Mouse (Mus musculus) C2C12 (cell line): ENCODE results near the gene Gm20605. TPM values are rescaled to one million over a fixed set of nuclear protein-coding genes. Genes with fewer than 3 reads are reported as not detected.

Experiments
- H3K27me3 ChIP-seq: one replicate; pipeline ENCODE4 v1.6.1; 2011; ENCODE audit not compliant: control insufficient read depth, insufficient read depth, insufficient read length
- H3K36me3 ChIP-seq: one replicate; pipeline ENCODE4 v1.6.1; 2011; ENCODE audit not compliant: control insufficient read depth, insufficient read depth
- H3K4me3 ChIP-seq: one replicate; pipeline ENCODE4 v1.5.1; 2011; ENCODE audit warnings: mild to moderate bottlenecking, control low read depth; ENCODE audit not compliant: poor library complexity, insufficient read depth, severe bottlenecking
- H3K79me2 ChIP-seq: one replicate; pipeline ENCODE4 v1.6.1; 2011; ENCODE audit not compliant: control insufficient read depth, insufficient read depth
- H3K79me3 ChIP-seq: one replicate; pipeline ENCODE4 v1.6.1; 2011; ENCODE audit warnings: low read depth, control low read depth
- H3ac ChIP-seq: one replicate; pipeline ENCODE3; 2011; ENCODE audit warnings: low read depth; ENCODE audit not compliant: control insufficient read depth, insufficient read length
- CEBPB ChIP-seq: IDR thresholded peaks from one replicate; pipeline ENCODE4 v1.6.1; 2011; ENCODE audit warnings: low read depth, mild to moderate bottlenecking, control low read depth, moderate library complexity
- CTCF ChIP-seq: IDR thresholded peaks from one replicate; pipeline ENCODE4 v1.5.1; 2011; ENCODE audit not compliant: control insufficient read depth, insufficient read depth, insufficient read length
- FOSL1 ChIP-seq: IDR thresholded peaks from one replicate; pipeline ENCODE4 v1.8.0; 2011; ENCODE audit warnings: mild to moderate bottlenecking, low read length; ENCODE audit not compliant: poor library complexity, insufficient read depth, severe bottlenecking
- MAX ChIP-seq: IDR thresholded peaks from one replicate; pipeline ENCODE4 v1.6.1; 2011; ENCODE audit warnings: mild to moderate bottlenecking, control low read depth
- MYOD1 ChIP-seq: IDR thresholded peaks from one replicate; pipeline ENCODE4 v1.6.1; 2011; ENCODE audit warnings: low read depth; ENCODE audit not compliant: control insufficient read depth, insufficient read length
- MYOG ChIP-seq: IDR thresholded peaks from one replicate; pipeline ENCODE4 v1.6.1; 2011; ENCODE audit not compliant: control insufficient read depth, insufficient read length; ENCODE audit errors: extremely low read depth
- USF1 ChIP-seq: IDR thresholded peaks from one replicate; pipeline ENCODE4 v1.6.1; 2011; ENCODE audit warnings: low read depth, mild to moderate bottlenecking, control low read depth, moderate library complexity
- polyA plus RNA-seq: library from polyadenylated mRNA; unstranded; fragments of >200 nt; fragmentation: generic; extraction: Trizol; gene quantifications from one replicate; pipeline ENCODE4 v1.2.1, GENCODE M21; 2012; ENCODE audit warnings: missing spikeins

Gm20605 gene
- polyA plus RNA-seq, 1 experiment: 5.0 TPM

- no peak overlapping the region for H3K4me3 ChIP-seq
- no peaks in the 10 kb centered on the region for H3K79me3 ChIP-seq
- H3K36me3 ChIP-seq: peaks cover 7% of the 10 kb centered on the region
- TF ChIP-seq USF1: no peak
- no peak for TF ChIP-seq MYOD1
- no peak for TF ChIP-seq CEBPB
- no peak for TF ChIP-seq MYOG
- TF ChIP-seq FOSL1: no peak
- TF ChIP-seq CTCF: no peak
- TF ChIP-seq MAX: no peak
- no peak overlapping the region for H3ac ChIP-seq
- H3K27me3 ChIP-seq: no peaks in the 10 kb centered on the region
- H3K79me2 ChIP-seq: no peaks in the 10 kb centered on the region
These were observed 20.9 kb downstream of the Gm20605 start for GRCm38 (mm10) chr5:137649669-137650571.

GRCm38 (mm10) chr5:137652474-137652873 lies 23.5 kb downstream of the Gm20605 start:
- Histone ChIP-seq H3K79me3 (no peaks in the 10 kb centered on the region), H3K27me3 (no peaks in the 10 kb centered on the region), H3ac (no peak overlapping the region), H3K36me3 (peaks cover 7% of the 10 kb centered on the region), H3K79me2 (no peaks in the 10 kb centered on the region), H3K4me3 (no peak overlapping the region)
- no peak for TF ChIP-seq CEBPB
- peak; percentile 46 for TF ChIP-seq CTCF

GRCm38 (mm10) chr5:137653366-137653765 lies 24.4 kb downstream of the Gm20605 start:
- peaks cover 7% of the 10 kb centered on the region for H3K36me3 ChIP-seq
- no peaks in the 10 kb centered on the region for H3K79me3 ChIP-seq
- TF ChIP-seq MAX (no peak), MYOG (no peak), CTCF (no peak), FOSL1 (no peak), MYOD1 (no peak), USF1 (no peak), CEBPB (no peak)
- H3ac ChIP-seq: no peak overlapping the region
- H3K79me2 ChIP-seq: no peaks in the 10 kb centered on the region
- no peak overlapping the region for H3K4me3 ChIP-seq
- no peaks in the 10 kb centered on the region for H3K27me3 ChIP-seq

- Histone ChIP-seq H3K36me3 (peaks cover 7% of the 10 kb centered on the region), H3ac (no peak overlapping the region), H3K27me3 (no peaks in the 10 kb centered on the region), H3K4me3 (no peak overlapping the region), H3K79me3 (no peaks in the 10 kb centered on the region), H3K79me2 (no peaks in the 10 kb centered on the region)
- TF ChIP-seq CTCF (no peak), MYOD1 (no peak), MYOG (no peak), FOSL1 (no peak), MAX (no peak), CEBPB (no peak), USF1 (no peak)
These were observed 25.8 kb downstream of the Gm20605 start for GRCm38 (mm10) chr5:137654746-137655145.

GRCm38 (mm10) chr5:137656977-137657376 lies 28.0 kb downstream of the Gm20605 start:
- Histone ChIP-seq H3K4me3 (no peak overlapping the region), H3K79me3 (no peaks in the 10 kb centered on the region), H3K36me3 (peaks cover 4% of the 10 kb centered on the region), H3ac (no peak overlapping the region), H3K79me2 (no peaks in the 10 kb centered on the region), H3K27me3 (no peaks in the 10 kb centered on the region)
- no peak for TF ChIP-seq MYOD1
- TF ChIP-seq CTCF: peak; percentile 26
- TF ChIP-seq MYOG: no peak
- no peak for TF ChIP-seq USF1
- no peak for TF ChIP-seq FOSL1
- TF ChIP-seq MAX: no peak
- no peak for TF ChIP-seq CEBPB
